Mouse (Mus musculus) myocyte (in vitro differentiated cells): ENCODE measurements around the gene Rgl1.

Experiments
- E2F4 ChIP-seq: IDR thresholded peaks from one replicate; pipeline ENCODE4 v1.6.1; 2011; ENCODE audit warnings: mild to moderate bottlenecking, control low read depth, moderate library complexity; ENCODE audit not compliant: insufficient read depth
- MAX ChIP-seq: IDR thresholded peaks from one replicate; pipeline ENCODE4 v1.6.1; 2011; ENCODE audit warnings: low read depth, mild to moderate bottlenecking, control low read depth
- MYOD1 ChIP-seq, 3 experiments: IDR thresholded peaks; one replicate each; pipeline ENCODE4 v1.6.1; 2011; ENCODE audit warnings: control low read depth in 2 of 3, low read depth in 2 of 3, mild to moderate bottlenecking in 2 of 3, moderate library complexity in 1 of 3; ENCODE audit not compliant: insufficient read length in 2 of 3, control insufficient read depth in 1 of 3
- POLR2A ChIP-seq: IDR thresholded peaks from one replicate; pipeline ENCODE4 v1.6.1; 2011; ENCODE audit warnings: low read depth, mild to moderate bottlenecking, control low read depth, moderate library complexity; ENCODE audit not compliant: insufficient read length
- POLR2AphosphoS2 ChIP-seq: IDR thresholded peaks from one replicate; pipeline ENCODE4 v1.6.1; 2011; ENCODE audit warnings: low read depth, control low read depth; ENCODE audit not compliant: insufficient read length
- SRF ChIP-seq: IDR thresholded peaks from one replicate; pipeline ENCODE4 v1.6.1; 2011; ENCODE audit warnings: low read depth; ENCODE audit not compliant: control insufficient read depth, insufficient read length
- TCF12 ChIP-seq: IDR thresholded peaks from one replicate; pipeline ENCODE4 v1.6.1; 2011; ENCODE audit warnings: mild to moderate bottlenecking, control low read depth; ENCODE audit not compliant: poor library complexity, insufficient read depth, severe bottlenecking
- TCF3 ChIP-seq: IDR thresholded peaks from one replicate; pipeline ENCODE4 v1.6.1; 2011; ENCODE audit warnings: low read depth, control low read depth; ENCODE audit not compliant: insufficient read length
- USF1 ChIP-seq: IDR thresholded peaks from one replicate; pipeline ENCODE4 v1.6.1; 2011; ENCODE audit warnings: low read depth, mild to moderate bottlenecking, control low read depth, moderate library complexity

- TF ChIP-seq TCF12 (no peak), POLR2A (no peak), POLR2AphosphoS2 (no peak), E2F4 (no peak), USF1 (no peak), MYOD1 (IDR thresholded peaks at IDR 0.05; ENCODE audit: control insufficient read depth in 1 of 3, insufficient read length in 2 of 3, low read depth in 2 of 3) (no peak), TCF3 (no peak), MAX (no peak), SRF (no peak)
These were observed 191.1 kb downstream of the Rgl1 start for GRCm38 (mm10) chr1:152575096-152575495.
